Mouse (Mus musculus) spleen, adult 18-20 months (tissue): ENCODE results near the gene Vps9d1.
"Not testable (repeated sequence)": the region's sequence is repeated elsewhere in the genome, so short reads cannot be mapped to it uniquely, and the experiment has no call there.

Experiments
- DNase-seq, 2 experiments: peaks; one replicate each; pipeline ENCODE4 v3.0.0; 2022; ENCODE audit warnings: mixed read lengths in 2 of 2

Gene Vps9d1

DNA sequence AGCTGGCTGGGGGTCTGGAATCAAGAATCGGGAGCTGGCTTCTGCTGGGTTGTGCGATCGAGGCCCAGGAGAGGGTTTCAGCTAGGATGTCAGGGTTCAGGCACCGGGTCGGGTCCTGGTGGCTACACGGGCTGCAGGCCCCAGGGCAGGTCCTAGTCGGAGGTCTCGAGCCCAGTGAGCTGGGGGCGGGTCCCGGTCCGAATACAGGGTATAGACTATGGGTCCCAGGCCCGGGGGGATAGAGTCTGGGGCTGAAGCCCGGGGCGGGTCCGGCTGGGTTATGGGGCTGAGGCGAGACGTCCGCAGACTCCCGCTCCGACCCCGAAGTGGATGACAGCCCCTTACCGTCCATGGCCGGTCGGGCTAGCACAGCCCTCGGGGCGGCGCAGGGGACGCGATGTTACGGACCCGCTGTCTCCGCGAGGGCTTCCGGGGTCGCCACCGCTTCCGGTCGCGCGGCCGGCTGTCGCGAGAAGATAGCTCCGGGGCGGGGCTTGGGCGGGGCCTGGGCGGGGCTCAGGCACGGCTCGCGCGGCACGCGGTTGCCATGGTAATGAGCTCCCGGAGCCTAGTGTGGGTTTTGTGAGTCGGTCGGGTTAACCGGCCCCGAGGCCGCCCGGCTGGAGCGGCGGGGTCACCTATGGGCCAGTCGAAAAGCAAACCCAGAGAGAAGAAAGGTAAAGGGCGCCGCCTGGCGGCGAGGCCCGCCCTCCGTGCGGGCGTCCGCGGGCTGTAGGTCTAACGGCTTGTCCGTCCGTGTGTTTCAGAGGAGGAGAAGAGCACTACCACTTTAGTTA is 41.6 kb downstream of the Vps9d1 start, which contains the start of the genes Chmp1a and Spata33:
Chmp1a (minus strand) TSS at position 443 of the 797 bp plus-strand sequence.
Spata33 (plus strand) TSS at position 512 of the 797 bp plus-strand sequence.
- peak; percentile 76 to 81 for DNase-seq

DNA sequence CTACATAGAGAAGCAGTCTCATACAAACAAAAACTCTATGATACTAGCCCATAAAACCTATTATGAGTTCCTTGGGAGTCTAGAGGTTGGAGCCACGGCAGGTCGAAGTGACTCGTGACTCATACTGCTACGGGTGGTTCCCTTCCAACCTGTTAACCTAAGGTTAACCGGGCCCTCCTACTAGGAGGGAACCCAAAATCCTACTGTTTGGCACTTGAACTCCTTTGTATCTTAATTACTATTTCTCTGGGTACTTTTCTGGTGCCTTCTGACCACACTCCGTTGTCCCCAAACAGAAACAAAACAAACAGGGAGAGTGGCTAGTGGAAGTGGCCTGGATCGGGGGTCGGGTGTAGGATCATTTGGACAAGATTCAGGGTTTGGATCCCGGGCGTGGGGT is 42.3 kb downstream of the Vps9d1 start:
- DNase-seq, result no peak

DNA sequence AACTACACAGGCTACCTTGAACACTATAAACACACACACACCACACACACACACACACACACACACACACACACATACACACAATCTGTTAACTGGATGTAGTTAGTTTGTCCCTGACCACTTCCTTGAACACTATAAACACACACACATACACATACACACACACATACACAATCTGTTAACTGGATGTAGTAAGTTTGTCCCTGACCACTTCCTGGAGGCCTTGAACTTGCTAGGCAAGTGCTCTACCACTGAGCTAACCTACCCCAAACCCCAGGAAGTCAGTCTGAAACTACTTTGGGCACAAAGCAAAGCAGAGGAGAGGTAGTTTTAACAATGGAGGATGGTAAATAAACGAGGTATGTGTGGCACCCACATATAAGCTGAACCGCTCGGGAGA is 50.6 kb downstream of the Vps9d1 start:
- no peak for DNase-seq

DNA sequence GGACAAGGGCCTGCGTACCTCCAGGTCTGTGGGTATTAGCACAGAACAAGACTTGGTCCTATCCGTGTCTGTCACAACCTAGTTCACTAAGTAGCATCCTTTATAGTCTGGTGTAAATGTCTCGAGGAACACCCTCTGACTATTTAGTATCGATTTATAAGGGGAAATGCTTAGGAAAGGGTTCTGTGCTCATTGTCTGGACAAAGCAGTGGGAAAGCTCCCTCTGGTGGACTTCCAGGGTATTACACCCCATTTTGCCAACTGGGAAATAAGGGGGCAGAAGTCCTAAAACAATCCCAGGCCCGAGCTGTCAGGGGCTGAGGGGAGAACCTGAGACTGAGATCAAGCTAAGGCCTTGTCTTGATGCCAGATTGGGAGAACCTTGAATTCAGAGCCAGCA is 51.9 kb downstream of the Vps9d1 start:
- DNase-seq, result peak in 1 of 2 experiments; percentile 65

DNA sequence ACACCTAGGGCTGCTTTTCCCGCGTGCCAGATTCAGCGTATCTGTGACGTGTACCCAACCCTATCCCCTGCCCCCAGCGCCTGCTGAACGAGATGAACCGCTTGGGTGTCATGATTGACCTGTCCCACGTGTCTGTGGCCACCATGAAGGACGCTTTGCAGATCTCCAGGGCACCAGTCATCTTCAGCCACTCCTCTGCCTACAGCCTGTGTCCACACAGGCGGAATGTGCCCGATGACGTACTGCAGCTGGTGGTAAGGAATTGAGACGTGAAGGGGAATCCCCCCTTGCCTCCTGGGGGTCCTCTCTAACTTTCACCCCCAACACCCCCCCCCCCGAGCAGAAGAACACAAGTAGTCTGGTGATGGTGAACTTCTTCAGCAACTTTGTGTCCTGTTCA is 54.3 kb downstream of the Vps9d1 start:
- no peak for DNase-seq

DNA sequence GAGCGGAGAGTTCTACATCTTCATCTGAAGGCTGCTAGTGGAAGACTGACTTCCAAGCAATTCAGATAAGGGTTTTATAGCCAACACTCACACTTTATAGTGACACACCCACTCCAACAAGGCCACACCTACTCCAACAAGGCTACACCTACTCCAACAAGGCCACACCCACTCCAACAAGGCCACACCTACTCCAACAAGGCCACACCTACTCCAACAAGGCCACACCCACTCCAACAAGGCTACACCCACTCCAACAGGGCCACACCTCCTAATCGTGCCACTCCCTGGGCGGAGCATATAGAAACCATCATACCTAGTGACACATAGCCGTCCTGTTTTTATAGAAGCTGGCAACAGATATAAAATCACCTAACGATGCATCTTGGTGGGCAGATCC is 57.1 kb downstream of the Vps9d1 start:
- DNase-seq, result not testable (repeated sequence)

DNA sequence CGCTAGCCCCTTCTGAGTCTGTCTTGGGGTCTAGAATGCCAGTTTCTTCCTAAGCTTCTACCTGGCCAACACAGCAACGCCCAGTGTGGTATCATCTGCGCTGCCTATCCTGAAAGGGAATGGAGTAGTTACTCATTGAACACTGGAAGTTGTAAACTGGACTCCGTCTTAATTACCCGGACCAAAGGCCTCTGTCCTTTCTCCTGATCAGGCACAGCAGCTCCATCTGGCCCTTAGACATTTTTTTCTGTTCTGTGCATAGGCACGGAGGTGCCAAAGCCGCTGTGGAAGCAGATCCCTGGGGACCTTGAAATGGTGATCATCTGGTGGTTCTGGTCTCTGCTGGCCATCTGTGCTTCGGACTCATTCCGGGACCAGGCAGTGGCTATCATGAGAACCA is 60.4 kb downstream of the Vps9d1 start:
- no peak for DNase-seq
